Mouse (Mus musculus) liver, postnatal 0 days (tissue): ENCODE measurements at regions not wholly inside any gene's neighbourhood (a gene's known extent, or its start where the extent isn't known, plus 50 kb on each side); places are given as distances from the start of the nearest gene placed in this dataset.

Experiments
- ATAC-seq: fragments of 200-750 bp; cut with Nextera tagmentation; 2 replicates; pipeline ENCODE4 v1.8.0; 2017; ENCODE audit warnings: mild to moderate bottlenecking, moderate library complexity
- DNase-seq: peaks from one replicate; pipeline ENCODE4 v3.0.0-alpha.2; 2016
- H3K27ac ChIP-seq: fragments of 300-500 bp; sonication (generic); 2 replicates; pipeline ENCODE4 v1.5.1; 2014; ENCODE audit warnings: antibody characterized with exemption, moderate library complexity, mild to moderate bottlenecking, low read depth
- H3K27me3 ChIP-seq: fragments of 300-500 bp; sonication (generic); 2 replicates; pipeline ENCODE4 v1.6.1; 2014; ENCODE audit warnings: low read length, control low read depth, mixed read lengths; ENCODE audit not compliant: insufficient read depth
- H3K36me3 ChIP-seq: fragments of 300-500 bp; sonication (generic); replicated peaks from 2 replicates; pipeline ENCODE4 v1.6.1; 2014; ENCODE audit warnings: mild to moderate bottlenecking, control low read depth, low read length, moderate library complexity, mixed read lengths; ENCODE audit not compliant: insufficient read depth
- H3K4me1 ChIP-seq: fragments of 300-500 bp; sonication (generic); 2 replicates; pipeline ENCODE4 v1.6.1; 2014; ENCODE audit warnings: antibody characterized with exemption, mild to moderate bottlenecking, control low read depth; ENCODE audit not compliant: insufficient read depth
- H3K4me2 ChIP-seq: fragments of 300-500 bp; sonication (generic); 2 replicates; pipeline ENCODE4 v1.6.1; 2014; ENCODE audit warnings: low read depth, mild to moderate bottlenecking, low read length, moderate library complexity, mixed read lengths
- H3K4me3 ChIP-seq: fragments of 300-500 bp; sonication (generic); 2 replicates; pipeline ENCODE4 v1.5.1; 2014; ENCODE audit warnings: low read depth, low read length
- H3K9ac ChIP-seq: fragments of 300-500 bp; sonication (generic); replicated peaks from 2 replicates; pipeline ENCODE4 v1.6.1; 2014; ENCODE audit warnings: mild to moderate bottlenecking, moderate library complexity
- H3K9me3 ChIP-seq: fragments of 300-500 bp; sonication (generic); 2 replicates; pipeline ENCODE4 v1.6.1; 2016; ENCODE audit warnings: mild to moderate bottlenecking, control low read depth, low read length, mixed read lengths
- CTCF ChIP-seq: sonication (generic); IDR thresholded peaks from 2 replicates; pipeline ENCODE4 v1.5.1; 2016; ENCODE audit warnings: antibody characterized with exemption, low read depth
- EP300 ChIP-seq: IDR thresholded peaks from 2 replicates; pipeline ENCODE4 v1.6.1; 2016; ENCODE audit warnings: antibody characterized with exemption, low read depth, mild to moderate bottlenecking
- WGBS: fragments of 180-500 bp; shearing (Covaris S2); extraction: QIAGEN DNeasy Blood & Tissue Kit; methylation state at CpG from one replicate; pipeline ENCODE4 v1.1.7; 2014; ENCODE audit not compliant: insufficient replicate concordance; 5-methylcytosine and 5-hydroxymethylcytosine counted together

- 81% methylated on average over 13 of the region's 13 CpGs for WGBS
- DNase-seq = peak; percentile 8
These were observed 97.9 kb upstream of the Stx16 start for GRCm38 (mm10) chr2:173978138-173978765.

DNA sequence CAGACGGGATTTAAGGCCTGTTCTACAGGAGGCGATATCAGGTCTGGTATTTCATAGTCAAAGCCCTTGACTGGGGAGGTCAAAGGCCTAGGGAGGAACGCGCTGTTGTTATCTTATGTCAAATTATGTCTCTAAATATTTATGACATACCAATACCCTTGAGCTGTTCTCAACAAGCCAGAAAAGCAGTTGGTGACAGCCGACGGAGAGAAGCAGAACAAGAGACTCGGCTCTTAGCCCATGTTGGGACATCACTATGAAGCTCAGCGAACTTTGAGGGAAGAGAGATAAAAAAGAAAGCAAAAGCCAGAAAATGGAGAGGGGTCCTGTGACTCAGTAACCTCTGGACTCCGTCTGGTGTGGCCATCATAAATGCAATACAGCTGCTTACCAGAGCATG, 95.1 kb upstream of the Stx16 start:
- H3K4me3 ChIP-seq = no peak overlapping the region
- no peak for TF ChIP-seq CTCF
- no peak overlapping the region for H3K27ac ChIP-seq
- ATAC-seq (no peak), DNase-seq (peak; percentile 5)
- no peaks in the 10 kb centered on the region for H3K9me3 ChIP-seq
- no peak overlapping the region for H3K4me2 ChIP-seq
- no peaks in the 10 kb centered on the region for H3K27me3 ChIP-seq
- no peaks in the 10 kb centered on the region for H3K36me3 ChIP-seq
- 79% methylated on average over 9 of the region's 9 CpGs for WGBS
- peaks cover 5% of the 10 kb centered on the region; the same call in 1 of the 2 replicates for H3K4me1 ChIP-seq
- no peak overlapping the region for H3K9ac ChIP-seq

More at GRCm38 (mm10) chr2:173978138-173978765, 97.9 kb upstream of the Stx16 start:
- peak overlapping the region; percentile 48; the same call in 1 of the 2 replicates for H3K9ac ChIP-seq
- H3K9me3 ChIP-seq = no peaks in the 10 kb centered on the region
- H3K4me3 ChIP-seq = no peak overlapping the region
- H3K4me1 ChIP-seq = peaks cover 7% of the 10 kb centered on the region; the same call in 1 of the 2 replicates
- no peaks in the 10 kb centered on the region for H3K27me3 ChIP-seq
- no peak overlapping the region for H3K4me2 ChIP-seq
- ATAC-seq = no peak
- peak overlapping the region; percentile 87 for H3K27ac ChIP-seq
- TF ChIP-seq EP300 = no peak
- no peak for TF ChIP-seq CTCF
- H3K36me3 ChIP-seq = no peaks in the 10 kb centered on the region

DNA sequence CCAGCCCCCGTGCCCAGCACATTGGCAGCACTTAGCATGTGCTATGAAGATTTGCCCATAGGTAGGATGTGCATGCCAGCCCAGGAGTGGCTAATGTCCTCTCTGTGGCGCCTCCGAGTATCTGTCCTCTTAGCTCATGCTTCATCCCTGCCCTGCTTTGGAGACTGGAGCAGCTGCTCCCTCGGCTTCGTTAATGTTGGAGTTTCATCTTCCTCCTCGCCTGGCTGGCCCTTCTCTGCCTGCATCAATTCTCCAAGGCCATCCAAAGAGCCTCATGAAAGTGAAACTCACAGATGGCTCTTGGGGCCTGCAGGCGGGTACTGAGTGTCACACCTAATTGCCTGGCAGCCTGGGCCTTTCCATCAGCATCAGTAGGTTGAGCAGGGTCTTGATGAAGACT, 88.6 kb upstream of the Stx16 start:
- Histone ChIP-seq H3K27ac (no peak overlapping the region), H3K9me3 (no peaks in the 10 kb centered on the region), H3K27me3 (no peaks in the 10 kb centered on the region), H3K36me3 (no peaks in the 10 kb centered on the region), H3K4me1 (no peaks in the 10 kb centered on the region), H3K4me2 (no peak overlapping the region), H3K9ac (no peak overlapping the region), H3K4me3 (no peak overlapping the region)
- ATAC-seq = no peak
- 67% methylated on average over 7 of the region's 7 CpGs for WGBS
- TF ChIP-seq CTCF (no peak), EP300 (no peak)
- no peak for DNase-seq

DNA sequence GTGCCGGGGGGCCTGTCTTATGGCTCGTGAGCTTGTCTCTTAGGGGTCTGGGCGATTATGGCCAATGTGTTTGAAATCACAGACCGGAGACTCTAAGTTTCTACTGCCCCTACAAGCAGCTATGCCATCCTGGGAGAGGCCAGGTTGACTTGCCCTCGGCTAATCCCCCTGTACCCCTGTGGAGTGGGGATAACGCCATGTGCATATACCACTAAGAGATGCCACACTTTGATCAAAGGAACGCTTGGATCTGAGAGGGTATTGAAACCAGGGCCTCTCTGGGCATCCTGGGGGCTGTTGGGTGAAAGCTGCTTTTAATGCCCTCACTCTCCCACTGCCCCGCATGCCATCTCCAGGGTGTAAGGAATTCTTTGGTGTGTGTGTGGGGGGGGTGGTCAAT, 88.2 kb upstream of the Stx16 start:
- Histone ChIP-seq H3K27me3 (no peaks in the 10 kb centered on the region), H3K4me3 (no peak overlapping the region), H3K4me1 (no peaks in the 10 kb centered on the region), H3K9ac (no peak overlapping the region), H3K9me3 (no peaks in the 10 kb centered on the region), H3K27ac (no peak overlapping the region), H3K4me2 (no peak overlapping the region), H3K36me3 (no peaks in the 10 kb centered on the region)
- TF ChIP-seq EP300 = no peak
- TF ChIP-seq CTCF = no peak
- WGBS = 74% methylated on average over 8 of the region's 8 CpGs
- ATAC-seq (no peak), DNase-seq (no peak)

DNA sequence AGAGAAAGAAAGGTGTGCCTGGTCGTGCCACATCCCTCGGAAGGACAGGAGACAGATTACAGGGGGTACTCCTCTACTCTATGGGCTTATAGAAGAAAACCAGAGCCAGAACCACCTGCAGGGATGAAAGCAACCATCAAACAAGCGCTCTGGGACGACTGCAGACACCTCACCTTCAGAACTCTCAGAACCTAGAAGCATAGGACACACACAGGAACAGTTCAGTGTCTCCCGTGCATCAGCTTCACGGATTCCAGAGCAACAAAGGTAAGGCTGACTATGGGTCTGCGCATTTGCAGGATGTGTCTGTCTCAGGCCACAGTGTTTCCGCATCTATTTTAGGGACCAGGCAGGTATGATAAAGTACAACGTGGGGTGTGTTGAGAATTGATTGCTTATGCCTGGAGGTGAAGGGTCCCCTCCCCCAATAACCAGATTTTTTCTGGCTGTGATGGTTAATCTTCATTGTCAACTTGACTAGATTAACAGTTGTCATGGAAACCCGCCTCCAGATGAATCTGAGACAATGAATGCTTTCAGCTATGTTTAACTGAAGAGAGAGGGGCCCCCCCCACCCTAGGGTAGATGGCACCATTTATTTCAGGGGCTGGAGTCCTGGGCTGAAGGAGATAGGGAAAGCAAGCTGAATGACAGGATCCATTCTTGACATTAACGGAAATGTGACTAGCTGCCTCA, 87.3 kb upstream of the Stx16 start:
- H3K4me1 ChIP-seq = no peaks in the 10 kb centered on the region
- no peak overlapping the region for H3K4me3 ChIP-seq
- DNase-seq (no peak), ATAC-seq (no peak)
- H3K9ac ChIP-seq = no peak overlapping the region
- H3K27ac ChIP-seq = no peak overlapping the region
- no peaks in the 10 kb centered on the region for H3K27me3 ChIP-seq
- H3K36me3 ChIP-seq = no peaks in the 10 kb centered on the region
- 73% methylated on average over 11 of the region's 11 CpGs for WGBS
- H3K4me2 ChIP-seq = no peak overlapping the region
- TF ChIP-seq EP300 (no peak), CTCF (no peak)
- H3K9me3 ChIP-seq = no peaks in the 10 kb centered on the region

GRCm38 (mm10) chr2:173990664-173991063, 85.4 kb upstream of the Stx16 start:
- no peak overlapping the region for H3K4me3 ChIP-seq
- no peak overlapping the region for H3K27ac ChIP-seq
- H3K4me1 ChIP-seq = no peaks in the 10 kb centered on the region
- 79% methylated on average over 4 of the region's 4 CpGs for WGBS
- H3K36me3 ChIP-seq = no peaks in the 10 kb centered on the region
- no peak overlapping the region for H3K4me2 ChIP-seq
- TF ChIP-seq CTCF (no peak), EP300 (no peak)
- no peaks in the 10 kb centered on the region for H3K9me3 ChIP-seq
- DNase-seq = no peak
- no peak for ATAC-seq
- no peak overlapping the region for H3K9ac ChIP-seq
- H3K27me3 ChIP-seq = no peaks in the 10 kb centered on the region
